Mouse (Mus musculus) testis, postnatal 14 days (tissue): ENCODE data around the gene Dthd1.

Experiments used
- DNase-seq: peaks from one replicate; pipeline ENCODE4 v3.0.0; 2021; ENCODE audit warnings: low spot score

The Dthd1 gene

DNA sequence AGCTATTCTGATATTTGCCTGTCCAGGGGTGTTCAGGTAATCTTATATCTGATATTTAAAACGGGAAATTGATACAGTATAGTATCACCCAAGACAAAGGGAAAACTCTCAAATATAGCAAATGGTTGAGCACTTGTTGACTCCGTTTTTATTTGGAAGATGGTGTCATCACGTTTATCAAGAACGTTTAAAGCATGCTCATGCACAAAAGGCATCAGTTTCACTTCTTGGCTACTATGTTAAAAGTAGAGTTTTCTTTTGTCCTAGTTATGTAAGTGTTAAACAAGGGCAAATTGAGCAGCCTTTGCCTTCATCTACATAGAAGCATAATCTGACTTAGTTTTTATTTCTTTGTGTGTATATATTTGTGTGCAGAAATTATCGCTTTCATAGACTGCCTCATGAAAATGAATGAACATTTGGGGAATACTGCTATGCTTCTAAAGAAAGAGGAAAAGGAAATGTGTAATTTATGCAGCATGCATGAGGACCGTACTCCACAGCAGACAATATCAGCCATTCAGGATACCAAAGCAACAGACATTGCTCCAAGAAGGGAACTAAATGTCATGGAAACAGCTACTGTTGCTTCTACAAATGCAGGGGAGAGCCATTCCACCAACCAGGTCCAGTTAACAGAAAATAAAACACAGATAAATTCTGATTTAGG, at the start of gene Dthd1:
Gene Dthd1 (plus strand): TSS at position 422 of the 670 bp plus-strand sequence.
- DNase-seq, result peak; percentile 14

DNA sequence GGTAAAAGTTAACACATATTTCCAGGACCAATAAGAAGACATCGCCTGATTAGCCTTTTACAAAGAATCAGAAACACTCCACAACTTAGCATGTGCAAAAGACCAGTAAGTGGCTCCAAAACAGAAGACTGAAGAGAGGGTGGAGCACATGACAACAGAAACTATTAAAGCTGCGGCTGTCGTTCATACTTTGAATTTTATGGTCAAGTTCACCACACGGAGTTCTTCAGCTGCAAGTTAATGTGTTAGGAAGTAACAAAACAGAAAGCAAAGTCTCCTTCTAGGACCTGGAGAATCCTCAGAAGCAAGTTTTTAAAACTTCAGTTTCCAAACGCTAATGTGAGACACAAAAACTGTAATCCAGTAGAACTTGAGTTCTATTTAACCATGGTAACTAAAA, 49.5 kb upstream of the Dthd1 start:
- DNase-seq, result no peak

DNA sequence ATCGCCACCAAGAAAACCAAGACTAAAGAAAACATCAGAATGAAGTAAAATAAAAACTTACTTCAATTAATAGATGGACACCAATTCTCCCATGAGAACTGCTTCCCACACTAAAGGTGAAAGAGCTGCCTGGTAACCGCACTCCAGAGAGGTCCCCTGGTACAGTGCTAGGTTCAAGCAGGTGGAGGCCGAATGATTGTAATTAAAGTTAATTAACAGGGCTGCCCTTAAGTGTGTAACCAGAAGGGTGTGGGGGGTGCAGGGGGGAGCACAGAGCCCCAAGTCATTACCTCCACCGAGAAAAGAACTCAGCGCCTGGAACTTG, 48.2 kb upstream of the Dthd1 start:
- DNase-seq, result no peak

GRCm38 (mm10) chr5:62765784-62766701, 47.6 kb upstream of the Dthd1 start, which contains the start of gene Arap2:
Arap2 (minus strand) TSS chr5:62766159.
- peak; percentile 55 for DNase-seq

DNA sequence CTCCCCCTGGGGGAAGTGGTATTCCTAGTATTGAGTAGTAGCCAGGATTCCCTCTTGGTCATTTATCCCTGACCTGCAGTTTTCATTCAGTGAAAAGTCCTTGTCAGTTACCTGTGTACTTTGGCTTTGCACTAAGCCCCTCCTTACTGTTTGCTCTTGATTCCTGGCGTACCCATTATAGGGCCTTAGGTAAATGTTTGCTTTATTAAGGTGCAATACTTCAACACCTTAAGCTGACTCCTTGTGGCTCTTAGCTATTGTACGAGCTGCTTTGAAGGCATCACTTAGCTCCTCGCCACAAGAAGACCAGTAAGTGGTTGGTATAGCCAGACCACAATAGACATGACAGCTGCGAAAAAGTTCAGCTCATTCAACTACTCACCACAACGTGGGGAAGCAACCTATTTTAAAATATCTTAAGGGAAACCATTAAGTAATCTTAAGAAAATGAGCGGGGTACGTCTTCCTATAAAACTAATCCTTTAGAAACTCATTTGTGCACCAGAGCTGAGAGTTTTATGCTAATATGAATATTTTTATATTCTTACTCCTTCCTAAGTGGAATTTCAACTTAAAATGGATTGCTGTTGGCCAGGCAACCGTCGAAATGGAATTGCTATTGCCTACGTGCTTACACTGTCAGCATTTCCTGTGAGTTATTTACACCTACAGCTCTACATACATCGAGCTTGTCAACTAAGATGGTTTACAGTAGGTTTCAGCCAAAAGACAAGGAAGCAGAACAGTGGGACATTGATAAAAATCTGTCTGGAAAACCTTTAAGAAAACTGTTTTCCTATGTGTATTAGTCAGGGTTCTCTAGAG, 41.6 kb upstream of the Dthd1 start:
- DNase-seq, result no peak

DNA sequence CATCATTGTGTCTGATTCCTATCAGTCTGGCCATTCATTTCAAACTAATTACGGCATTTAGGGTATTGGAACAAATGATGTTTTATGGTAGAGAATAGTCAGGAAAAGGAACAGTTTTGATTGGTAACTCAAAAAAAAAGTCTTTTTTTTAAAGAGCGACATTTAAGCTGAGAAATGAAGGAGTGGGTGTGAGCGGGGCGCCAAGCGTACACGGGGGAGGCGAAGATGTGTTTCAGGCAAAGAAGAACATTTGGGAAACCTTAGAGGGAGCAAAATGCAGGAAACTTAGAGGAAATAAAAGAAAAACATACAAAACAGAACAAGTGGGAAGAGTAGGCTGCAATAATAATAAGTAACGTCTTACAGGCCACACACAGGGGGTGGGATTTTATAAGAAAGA, 35.8 kb upstream of the Dthd1 start:
- DNase-seq, result no peak

DNA sequence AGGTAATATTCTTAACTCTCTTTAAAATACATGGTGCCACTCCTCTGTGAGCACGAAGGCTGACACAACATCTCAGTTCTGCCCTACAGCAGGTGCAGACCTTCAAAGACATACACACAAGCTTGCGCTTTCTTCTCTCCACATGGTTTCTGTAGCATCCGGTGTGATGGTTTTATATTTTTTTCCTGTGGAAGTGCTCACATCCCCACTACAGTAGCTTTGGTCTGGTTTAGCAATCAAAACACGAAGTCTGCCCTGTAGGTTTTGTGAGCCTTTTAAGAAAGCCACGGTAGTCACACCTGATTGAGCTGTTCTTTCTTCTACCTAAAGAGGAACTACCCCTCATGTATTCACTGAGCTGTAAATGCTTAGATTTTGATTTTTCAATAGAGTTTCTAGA, 34.9 kb upstream of the Dthd1 start:
- DNase-seq, result no peak

DNA sequence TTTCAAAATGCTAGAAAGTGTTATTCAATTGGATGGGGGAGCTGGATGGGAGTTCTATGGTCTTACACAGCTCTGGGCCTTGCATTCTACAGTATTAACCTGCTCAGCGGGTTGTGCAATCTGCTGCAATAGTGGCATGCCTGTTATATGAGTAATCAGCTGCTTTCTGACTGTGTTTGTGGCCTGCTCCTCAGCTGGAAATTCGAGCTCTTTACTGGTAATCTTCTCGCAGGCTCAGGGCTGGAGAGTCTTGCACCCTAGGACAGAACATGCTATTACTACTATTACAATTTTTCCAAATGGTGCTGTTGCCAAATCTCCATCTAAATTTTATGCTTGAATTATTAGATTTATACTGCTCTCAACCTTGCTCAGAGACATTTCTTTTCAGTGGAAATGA, 26.8 kb upstream of the Dthd1 start:
- DNase-seq, result no peak

GRCm38 (mm10) chr5:62790921-62791564, 22.6 kb upstream of the Dthd1 start:
- DNase-seq, result no peak

GRCm38 (mm10) chr5:62792776-62793175, 20.8 kb upstream of the Dthd1 start:
- no peak for DNase-seq

GRCm38 (mm10) chr5:62814072-62814414, 420 bp downstream of the Dthd1 start:
- no peak for DNase-seq

DNA sequence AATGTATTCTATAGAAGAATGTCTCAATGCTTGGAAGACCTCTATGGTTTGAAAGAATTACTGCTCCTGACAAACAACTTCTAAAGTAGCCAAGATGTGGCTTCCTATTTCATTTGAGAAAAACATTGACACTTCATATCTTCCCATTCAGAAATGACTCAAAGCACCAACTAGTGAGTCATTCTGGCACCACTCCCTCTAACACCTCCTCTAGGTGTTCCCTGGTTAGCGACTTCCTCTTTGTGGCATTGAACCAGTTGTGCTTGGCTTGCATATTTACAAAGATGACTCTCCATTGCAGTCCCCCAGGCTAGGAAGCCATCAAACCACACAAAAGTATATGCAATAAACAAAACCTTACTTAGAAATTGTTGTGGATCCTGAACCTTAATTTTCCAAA, 2.1 kb downstream of the Dthd1 start:
- DNase-seq, result no peak

- DNase-seq, result no peak
These were observed 5.9 kb downstream of the Dthd1 start for GRCm38 (mm10) chr5:62819567-62819966.

DNA sequence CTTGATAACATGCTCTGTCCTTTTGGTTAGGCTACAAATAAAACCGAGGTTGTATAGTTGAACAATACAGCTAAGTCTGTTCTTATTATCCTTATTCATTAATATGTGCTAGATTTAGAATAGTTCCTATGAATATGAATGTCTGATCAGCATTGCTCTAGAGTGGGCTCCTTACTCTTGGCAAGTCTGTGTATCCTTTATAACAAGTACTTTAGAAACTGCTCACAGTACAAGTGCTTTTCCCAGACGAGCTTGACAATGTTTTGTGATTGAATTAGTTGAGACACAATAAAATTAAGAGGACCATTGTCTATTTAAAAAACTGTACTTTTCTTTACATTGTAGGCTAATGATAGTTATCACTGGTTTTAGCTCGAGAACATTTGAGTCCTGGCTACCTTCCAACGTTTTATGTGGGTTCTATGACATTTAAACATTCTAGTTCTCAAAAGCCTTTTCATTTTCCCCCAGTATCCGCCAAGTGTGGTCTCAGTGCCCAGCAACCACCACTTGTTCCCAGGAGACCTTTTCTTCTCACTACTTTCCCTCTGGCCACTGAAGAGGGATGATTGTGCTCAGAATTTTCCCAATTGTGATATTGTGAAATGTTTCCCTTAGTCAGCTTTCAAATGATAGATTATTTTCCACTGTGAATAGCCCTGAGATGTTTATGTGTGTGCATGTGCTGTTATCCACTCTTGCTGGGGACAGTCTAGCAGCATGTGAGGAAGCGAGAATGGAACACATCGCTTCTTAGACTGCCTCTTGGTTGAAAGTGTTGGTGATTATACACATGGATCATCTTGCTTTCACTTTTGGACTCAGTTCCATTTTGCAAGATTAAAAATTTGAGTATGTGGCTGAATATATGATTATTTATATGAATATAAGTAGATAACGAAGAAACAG, 7.0 kb downstream of the Dthd1 start:
- DNase-seq, result no peak

- DNase-seq, result no peak
These were observed 29.5 kb downstream of the Dthd1 start for GRCm38 (mm10) chr5:62842955-62843730.

DNA sequence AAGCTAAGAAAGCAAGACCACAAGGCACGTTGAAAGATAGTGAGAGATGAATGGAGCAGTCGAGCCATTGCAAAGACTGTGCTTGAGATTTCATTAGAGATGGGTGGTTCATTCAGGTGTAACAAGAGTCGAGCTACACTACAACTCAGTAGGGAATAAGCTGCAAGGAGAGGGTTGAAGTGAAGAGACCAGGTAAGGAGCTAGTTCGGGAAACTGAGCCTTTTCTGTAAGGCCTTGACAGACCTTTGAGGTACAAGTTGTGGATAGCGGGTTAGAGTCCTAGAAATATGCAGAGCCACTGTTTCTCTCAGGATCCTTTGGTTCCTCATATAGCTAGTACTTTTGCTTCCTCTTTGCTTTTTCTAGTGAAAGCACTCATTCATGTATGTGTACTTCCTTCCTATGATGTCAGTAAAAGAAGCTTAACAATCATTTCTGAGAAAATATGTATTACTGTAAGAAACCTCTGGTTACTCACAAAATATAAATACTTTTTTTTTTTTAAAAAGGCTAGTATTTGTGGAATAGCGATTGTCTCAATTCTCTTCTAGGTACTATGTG, 33.0 kb downstream of the Dthd1 start:
- no peak for DNase-seq

DNA sequence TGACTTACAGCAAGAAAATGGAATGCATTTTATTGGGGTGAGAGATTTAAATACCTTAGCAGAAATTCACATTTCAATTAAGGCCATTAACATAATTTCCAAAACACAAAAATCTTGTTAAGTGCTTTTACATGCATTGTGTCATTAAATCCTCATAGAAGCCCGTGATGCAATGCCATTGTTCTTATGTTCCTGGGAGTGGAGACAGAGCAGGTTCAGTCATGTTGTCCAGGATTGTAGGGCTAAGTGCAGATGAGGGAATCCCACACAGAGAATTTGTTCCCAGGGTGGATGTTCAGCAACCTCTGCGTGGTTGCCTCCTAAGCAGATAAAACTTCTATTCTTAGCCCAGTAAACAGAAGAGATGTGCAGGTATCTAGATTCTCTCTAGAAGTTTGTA, 37.7 kb downstream of the Dthd1 start:
- no peak for DNase-seq

DNA sequence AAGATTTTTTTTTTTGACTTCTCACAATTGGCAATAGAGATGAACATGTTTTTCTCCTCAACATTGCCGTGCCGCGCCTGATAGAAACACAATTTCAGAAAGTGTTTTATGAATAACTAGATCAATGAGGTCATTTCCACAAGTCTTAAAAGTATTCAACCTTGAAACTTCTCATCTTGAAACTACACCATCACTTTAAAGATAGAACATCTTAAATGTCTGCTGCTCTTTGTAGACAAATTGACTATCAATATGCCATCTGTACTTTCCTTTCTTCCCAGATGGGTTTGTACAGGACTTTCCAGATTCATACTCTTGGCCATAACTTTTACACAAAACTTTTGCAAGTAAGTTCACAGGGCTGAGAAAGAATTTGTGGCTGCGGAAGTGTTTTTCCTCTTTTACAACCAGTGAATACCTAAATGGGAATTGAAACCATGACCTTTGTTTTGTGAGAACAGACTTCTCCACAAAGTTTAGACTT, 40.8 kb downstream of the Dthd1 start:
- no peak for DNase-seq

GRCm38 (mm10) chr5:62857502-62857901, 43.9 kb downstream of the Dthd1 start:
- no peak for DNase-seq

DNA sequence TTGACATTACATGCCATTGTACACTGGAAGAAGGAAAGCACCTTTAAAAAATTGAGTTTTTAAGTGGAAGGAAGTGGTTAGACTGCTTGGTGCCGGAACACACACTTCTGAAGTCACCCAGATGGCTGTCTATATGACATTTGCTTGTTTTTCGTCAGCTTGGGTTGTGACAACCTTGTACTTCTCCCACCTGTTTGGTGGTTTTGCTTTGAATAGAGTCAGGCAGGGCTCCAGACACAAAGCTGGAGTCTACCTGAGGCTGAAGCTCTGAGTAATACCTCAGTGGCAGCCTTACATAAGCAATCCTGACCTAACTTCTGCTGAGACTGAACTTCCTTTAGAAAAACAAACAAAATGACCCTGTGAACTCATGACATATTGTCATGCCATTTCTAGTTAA, 44.7 kb downstream of the Dthd1 start:
- DNase-seq, result no peak
